ENCODE assay signal across 21 mouse cellular contexts in genomic region chr11:108862360-108862759, GRCm38 (mm10). TPM values are rescaled to one million over a fixed set of nuclear protein-coding genes. Genes with fewer than 3 reads are reported as not detected.
DNase-seq lines count a peak whose midpoint lies in the region; ATAC-seq and TF ChIP-seq lines count a peak whose summit lies in the region.
"Had no signal": no experiment of that assay in that cellular context is flagged by ENCODE, and none has a peak within 500 bp of the region (broad histone marks: within the 10 kb centered on the region; RNA-seq: fewer than 3 reads in every experiment).

No protein-coding gene starts in this region.

- DNase-seq in hindbrain, postnatal 0 days (ENCODE audit: low spot score): no peak
- DNase-seq in midbrain, embryonic 14.5 days: no peak
- DNase-seq in heart, adult 9 months (ENCODE audit: low spot score in 2 of 2): no peak
- DNase-seq: adrenal gland, adult 2 months; adrenal gland, postnatal 14 days; B cell, adult 2 months; cerebellum, adult 18-20 months; cerebellum, adult 9-10 months; cerebellum, postnatal 14 days; gastrocnemius, postnatal 25 days; heart, adult 2 months had no signal

- no peaks in the 10 kb centered on the region for H3K9me3 ChIP-seq in hindbrain, postnatal 0 days (ENCODE audit: low read length)
- H3K9me3 ChIP-seq in hindbrain, embryonic 12.5 days (replicated peaks): no peaks in the 10 kb centered on the region
- H3K9me3 ChIP-seq in midbrain, embryonic 16.5 days (replicated peaks; ENCODE audit: control insufficient read depth, low read length, poor library complexity, severe bottlenecking): no peaks in the 10 kb centered on the region
- no peaks in the 10 kb centered on the region for H3K9me3 ChIP-seq in midbrain, embryonic 14.5 days (ENCODE audit: control insufficient read depth, low read length)
- H3K9me3 ChIP-seq: hindbrain, embryonic 13.5 days had no signal

- H3K36me3 ChIP-seq in hindbrain, postnatal 0 days (ENCODE audit: insufficient read depth, low read length): no peaks in the 10 kb centered on the region
- no peaks in the 10 kb centered on the region for H3K36me3 ChIP-seq in hindbrain, embryonic 12.5 days
- H3K36me3 ChIP-seq in midbrain, embryonic 16.5 days (ENCODE audit: control insufficient read depth, insufficient read depth, low read length): no peaks in the 10 kb centered on the region
- no peaks in the 10 kb centered on the region for H3K36me3 ChIP-seq in midbrain, embryonic 14.5 days (ENCODE audit: control insufficient read depth, insufficient read depth, low read length)
- H3K36me3 ChIP-seq in small intestine, adult 2 months (ENCODE audit: control insufficient read depth, insufficient read depth, low read length): no peaks in the 10 kb centered on the region
- H3K36me3 ChIP-seq: hindbrain, embryonic 13.5 days had no signal

- TF ChIP-seq POLR2A in small intestine, adult 2 months (IDR thresholded peaks at IDR 0.05; ENCODE audit: low read depth, low read length): no peak

- H3K27ac ChIP-seq in hindbrain, postnatal 0 days: peak overlapping the region; percentile 12; the same call in 1 of the 2 replicates
- H3K27ac ChIP-seq in hindbrain, embryonic 12.5 days: no peak overlapping the region
- H3K27ac ChIP-seq in midbrain, embryonic 16.5 days (ENCODE audit: low read length): 0 out of 2 replicates have a peak overlapping the region, but pooled peaks have one; percentile 10
- H3K27ac ChIP-seq in midbrain, embryonic 14.5 days (replicated peaks; ENCODE audit: low read depth, low read length): no peak overlapping the region
- no peak overlapping the region for H3K27ac ChIP-seq in small intestine, adult 2 months (ENCODE audit: insufficient read depth, low read depth, low read length)
- H3K27ac ChIP-seq: heart, adult 2 months; hindbrain, embryonic 13.5 days had no signal

- no peak overlapping the region for H3K4me3 ChIP-seq in hindbrain, postnatal 0 days (ENCODE audit: low read length)
- H3K4me3 ChIP-seq in hindbrain, embryonic 12.5 days: no peak overlapping the region
- H3K4me3 ChIP-seq in midbrain, embryonic 16.5 days (ENCODE audit: low read depth, low read length): no peak overlapping the region
- no peak overlapping the region for H3K4me3 ChIP-seq in midbrain, embryonic 14.5 days (replicated peaks; ENCODE audit: low read depth, low read length)
- H3K4me3 ChIP-seq in small intestine, adult 2 months (ENCODE audit: low read depth, low read length): peak overlapping the region; percentile 49
- H3K4me3 ChIP-seq: heart, adult 2 months; hindbrain, embryonic 13.5 days had no signal

- no peak for ATAC-seq in hindbrain, postnatal 0 days
- ATAC-seq in hindbrain, embryonic 12.5 days (ENCODE audit: low FRiP score): no peak
- no peak for ATAC-seq in midbrain, embryonic 16.5 days
- no peak for ATAC-seq in midbrain, embryonic 14.5 days (ENCODE audit: low FRiP score, low TSS enrichment)
- ATAC-seq in granulocyte monocyte progenitor cell, adult 5-6 weeks (replicated peaks; ENCODE audit: poor library complexity, severe bottlenecking): peak; percentile 82
- ATAC-seq: forebrain, embryonic 14.5 days; hindbrain, embryonic 16.5 days; inflammation-experienced regulatory T-cells, adult 6 months had no signal

- TF ChIP-seq CTCF in hindbrain, postnatal 0 days (IDR thresholded peaks at IDR 0.05; ENCODE audit: low read depth): no peak
- no peak for TF ChIP-seq CTCF in small intestine, adult 2 months (IDR thresholded peaks at IDR 0.05; ENCODE audit: extremely low read depth, insufficient read length, insufficient replicate concordance, low read depth, low read length)

- 60% methylated on average over 6 of the region's 6 CpGs for WGBS in hindbrain, postnatal 0 days
- WGBS in hindbrain, embryonic 12.5 days: 61% methylated on average over 6 of the region's 6 CpGs
- 49% methylated on average over 6 of the region's 6 CpGs for WGBS in midbrain, embryonic 16.5 days
- 62% methylated on average over 6 of the region's 6 CpGs for WGBS in midbrain, embryonic 14.5 days
- WGBS in small intestine, adult 2 months: 69% methylated on average over 6 of the region's 6 CpGs

- peaks cover 9% of the 10 kb centered on the region for H3K4me1 ChIP-seq in hindbrain, postnatal 0 days (ENCODE audit: insufficient read depth, low read length)
- peaks cover 10% of the 10 kb centered on the region for H3K4me1 ChIP-seq in hindbrain, embryonic 12.5 days
- H3K4me1 ChIP-seq in midbrain, embryonic 16.5 days (ENCODE audit: control insufficient read depth, insufficient read depth, low read length): peaks cover 16% of the 10 kb centered on the region
- H3K4me1 ChIP-seq in midbrain, embryonic 14.5 days (ENCODE audit: control insufficient read depth, insufficient read depth, low read length): peaks cover 13% of the 10 kb centered on the region
- peaks cover 2% of the 10 kb centered on the region; the same call in 1 of the 2 replicates for H3K4me1 ChIP-seq in small intestine, adult 2 months (ENCODE audit: control insufficient read depth, insufficient read depth, insufficient read length, low read length)

- no peaks in the 10 kb centered on the region for H3K27me3 ChIP-seq in hindbrain, postnatal 0 days (ENCODE audit: insufficient read depth, low read length)
- no peaks in the 10 kb centered on the region for H3K27me3 ChIP-seq in hindbrain, embryonic 12.5 days
- H3K27me3 ChIP-seq in midbrain, embryonic 16.5 days (ENCODE audit: control insufficient read depth, insufficient read depth, low read depth, low read length): no peaks in the 10 kb centered on the region
- no peaks in the 10 kb centered on the region for H3K27me3 ChIP-seq in midbrain, embryonic 14.5 days (ENCODE audit: control insufficient read depth, insufficient read depth, low read length)
- no peaks in the 10 kb centered on the region for H3K27me3 ChIP-seq in small intestine, adult 2 months (ENCODE audit: control insufficient read depth, insufficient read depth, low read length)
- H3K27me3 ChIP-seq: hindbrain, embryonic 13.5 days had no signal

- H3K4me2 ChIP-seq in hindbrain, postnatal 0 days (ENCODE audit: low read depth, low read length): no peak overlapping the region
- no peak overlapping the region for H3K4me2 ChIP-seq in hindbrain, embryonic 12.5 days (replicated peaks)
- no peak overlapping the region for H3K4me2 ChIP-seq in midbrain, embryonic 16.5 days (ENCODE audit: low read length)
- H3K4me2 ChIP-seq in midbrain, embryonic 14.5 days (ENCODE audit: low read length): no peak overlapping the region
- H3K4me2 ChIP-seq: heart, embryonic 11.5 days; hindbrain, embryonic 13.5 days had no signal

- H3K9ac ChIP-seq in hindbrain, postnatal 0 days (replicated peaks; ENCODE audit: low read length): no peak overlapping the region
- H3K9ac ChIP-seq in hindbrain, embryonic 12.5 days: no peak overlapping the region
- no peak overlapping the region for H3K9ac ChIP-seq in midbrain, embryonic 16.5 days (ENCODE audit: low read depth, low read length)
- H3K9ac ChIP-seq in midbrain, embryonic 14.5 days (replicated peaks; ENCODE audit: low read length): no peak overlapping the region
- H3K9ac ChIP-seq: hindbrain, embryonic 13.5 days had no signal

RNA-seq across cellular contexts. Expression of gene Axin2, which starts 57.8 kb away (rescaled TPM):
- 31.8 and 38.0 TPM in 2 replicates for total RNA-seq in hindbrain, postnatal 0 days (2014; rRNA removed)
- polyA plus RNA-seq in hindbrain, postnatal 0 days (2015; fragmentation: Nextera tagmentation; extraction: Ambion mirVana): 5.9 and 6.0 TPM in 2 replicates
- 17.5 and 20.3 TPM in 2 replicates for polyA plus RNA-seq in hindbrain, embryonic 12.5 days (2016; fragmentation: Nextera tagmentation; extraction: Ambion mirVana)
- 9.3 and 11.3 TPM in 2 replicates for polyA plus RNA-seq in midbrain, embryonic 16.5 days (2015; fragmentation: Nextera tagmentation; extraction: Ambion mirVana)
- 14.1 and 19.4 TPM in 2 replicates for polyA plus RNA-seq in midbrain, embryonic 14.5 days (2014; fragmentation: Nextera tagmentation; extraction: Ambion mirVana)
- total RNA-seq in granulocyte monocyte progenitor cell, adult 5-6 weeks (2014; fragmentation: Nextera tagmentation): 1.1 and 1.7 TPM in 2 replicates
- total RNA-seq in granulocyte monocyte progenitor cell, adult 5-6 weeks (2017): 0.34 and 0.67 TPM in 2 replicates
- polyA plus RNA-seq in small intestine, adult 2 months (2012; rRNA removed): 12.0 and 48.5 TPM in 2 replicates
- total RNA-seq: MEL had no signal

Comparison
In these comparisons a context has a peak if more than half of its experiments do, and no peak if none do; other contexts are left out.
1. H3K27ac ChIP-seq: peak in hindbrain, postnatal 0 days (single experiment) and midbrain, embryonic 16.5 days (single experiment); none in hindbrain, embryonic 12.5 days (single experiment), midbrain, embryonic 14.5 days (single experiment) and small intestine, adult 2 months (single experiment).